Mouse (Mus musculus) thymus, adult 2 months (tissue): ENCODE data around the gene Kalrn. TPM values are rescaled to one million over a fixed set of nuclear protein-coding genes. Genes with fewer than 3 reads are reported as not detected.

Experiments
- DNase-seq: peaks from one replicate; pipeline ENCODE4 v3.0.0; 2021
- H3K27ac ChIP-seq: fragments of 200-500 bp; 2 replicates; pipeline ENCODE4 v1.5.1; 2012; ENCODE audit warnings: low read length, control low read depth; ENCODE audit not compliant: control insufficient read depth, insufficient read depth
- H3K27me3 ChIP-seq: fragments of 200-500 bp; 2 replicates; pipeline ENCODE4 v1.6.1; 2012; ENCODE audit warnings: mild to moderate bottlenecking, low read length, moderate library complexity, mixed read lengths; ENCODE audit not compliant: control insufficient read depth, insufficient read depth
- H3K36me3 ChIP-seq: fragments of 200-500 bp; 2 replicates; pipeline ENCODE4 v1.6.1; 2012; ENCODE audit warnings: mild to moderate bottlenecking, low read length, moderate library complexity; ENCODE audit not compliant: control insufficient read depth, insufficient read depth
- H3K4me1 ChIP-seq: fragments of 200-500 bp; replicated peaks from 2 replicates; pipeline ENCODE4 v1.6.1; 2012; ENCODE audit warnings: low read length; ENCODE audit not compliant: control insufficient read depth, insufficient read depth
- H3K4me3 ChIP-seq: fragments of 200-500 bp; 2 replicates; pipeline ENCODE4 v1.5.1; 2012; ENCODE audit warnings: mild to moderate bottlenecking, low read length, control low read depth, moderate library complexity; ENCODE audit not compliant: control insufficient read depth, insufficient read depth
- CTCF ChIP-seq: fragments of 200-500 bp; IDR thresholded peaks from 2 replicates; pipeline ENCODE4 v1.5.1; 2012; ENCODE audit warnings: mild to moderate bottlenecking, control low read depth, low read length, moderate library complexity, borderline replicate concordance; ENCODE audit not compliant: control insufficient read depth, poor library complexity, insufficient read depth; ENCODE audit errors: extremely low read depth
- POLR2A ChIP-seq: fragments of 200-500 bp; IDR thresholded peaks from 2 replicates; pipeline ENCODE4 v1.6.1; 2012; ENCODE audit warnings: mild to moderate bottlenecking, low read length, control low read depth, moderate library complexity; ENCODE audit not compliant: control insufficient read depth, poor library complexity, insufficient read depth; ENCODE audit errors: extremely low read depth
- WGBS: fragments of 180-500 bp; shearing (Covaris S2); methylation state at CpG from one replicate; pipeline ENCODE4 v1.1.7; 2018; 5-methylcytosine and 5-hydroxymethylcytosine counted together
- polyA plus RNA-seq: library from polyadenylated mRNA; depleted of rRNA; stranded (reverse); fragments of >200 nt; gene quantifications from 2 replicates; pipeline ENCODE4 v1.2.3, GENCODE M21; 2012

Gene Kalrn
- polyA plus RNA-seq, 1 experiment, result 2.9 TPM

DNA sequence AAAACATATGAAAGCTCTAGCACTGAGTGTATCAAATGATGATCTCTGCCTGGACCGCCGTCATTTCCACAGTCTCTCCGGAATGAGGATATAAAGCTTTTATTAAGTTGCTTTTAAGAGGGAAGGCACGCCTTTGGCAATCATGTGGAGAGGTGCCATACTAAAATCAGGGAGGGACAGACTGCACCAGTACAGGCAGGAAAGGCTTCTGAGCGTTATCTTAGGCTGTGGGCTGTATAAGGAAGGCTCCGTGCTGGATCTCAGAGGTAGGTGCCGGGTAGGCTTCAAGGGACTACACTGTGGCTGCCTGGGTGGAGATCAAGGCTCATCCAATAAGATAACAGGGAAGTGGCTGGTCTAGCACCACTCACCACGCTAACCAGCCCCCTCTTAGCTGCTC, 528.8 kb downstream of the Kalrn start:
- Histone ChIP-seq H3K36me3 (no peaks in the 10 kb centered on the region), H3K27ac (no peak overlapping the region), H3K4me1 (no peaks in the 10 kb centered on the region), H3K27me3 (no peaks in the 10 kb centered on the region), H3K4me3 (no peak overlapping the region)
- WGBS, result 96% methylated on average over 8 of the region's 8 CpGs
- TF ChIP-seq CTCF (no peak), POLR2A (no peak)
- no peak for DNase-seq

DNA sequence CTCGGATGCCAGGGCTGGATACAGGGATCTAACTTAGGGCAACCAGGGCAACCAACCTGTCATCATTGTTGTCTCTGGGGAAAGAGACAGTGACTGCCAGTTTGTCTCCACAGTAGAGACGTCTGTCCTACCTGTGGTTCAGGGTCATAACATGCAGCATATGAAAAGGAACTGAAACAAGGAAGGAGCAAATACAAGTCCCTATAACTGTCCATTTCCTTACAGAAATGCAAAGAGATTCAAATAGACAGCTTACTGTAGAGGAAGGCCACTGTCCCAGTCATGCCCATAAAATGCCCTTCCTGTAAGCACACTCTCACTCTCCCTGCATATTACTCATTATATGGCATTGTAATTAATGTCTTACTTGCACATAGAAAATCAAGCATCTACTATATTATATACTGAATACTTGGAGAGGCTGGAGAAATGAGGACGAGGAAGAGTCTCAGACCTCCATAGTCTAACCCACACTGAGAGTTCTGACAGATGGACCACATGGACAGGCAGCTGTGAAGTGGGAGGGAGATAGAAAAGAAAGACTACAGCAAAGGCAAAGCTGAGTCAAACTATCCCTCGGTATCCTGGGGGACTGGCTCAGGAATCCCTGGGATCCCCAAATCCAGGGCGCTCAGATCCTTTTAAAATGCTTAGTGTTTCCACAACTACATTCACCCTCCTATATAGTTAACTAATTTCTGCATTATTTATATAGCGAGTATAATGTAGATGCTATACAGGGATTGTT, 530.1 kb downstream of the Kalrn start:
- Histone ChIP-seq H3K4me1 (no peaks in the 10 kb centered on the region), H3K36me3 (no peaks in the 10 kb centered on the region), H3K27ac (no peak overlapping the region), H3K4me3 (no peak overlapping the region), H3K27me3 (no peaks in the 10 kb centered on the region)
- TF ChIP-seq POLR2A, result no peak
- no peak for TF ChIP-seq CTCF
- WGBS, result 94% methylated on average over 6 of the region's 6 CpGs
- DNase-seq, result no peak

DNA sequence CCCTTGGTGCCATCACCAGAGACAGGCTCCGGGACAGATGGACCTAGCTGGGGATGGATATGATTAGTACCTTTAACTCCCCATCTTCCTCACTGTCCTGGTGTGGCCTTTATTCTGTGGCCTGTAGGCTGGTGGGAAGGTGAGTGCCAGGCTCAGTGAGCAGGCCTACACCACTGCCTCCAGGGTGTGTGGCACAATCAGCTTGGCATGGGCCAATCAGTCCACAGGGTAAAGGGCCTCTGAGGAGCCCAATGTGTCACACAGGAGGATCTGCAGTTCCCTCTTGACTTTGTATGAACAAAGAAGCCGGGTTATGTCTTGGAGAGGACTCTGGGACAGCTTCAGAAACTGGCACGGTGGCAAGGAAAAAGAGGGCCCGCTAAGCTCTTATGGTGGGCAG, 530.7 kb downstream of the Kalrn start:
- no peak overlapping the region for H3K27ac ChIP-seq
- no peaks in the 10 kb centered on the region for H3K4me1 ChIP-seq
- no peak for TF ChIP-seq CTCF
- no peak for TF ChIP-seq POLR2A
- DNase-seq, result no peak
- no peaks in the 10 kb centered on the region for H3K27me3 ChIP-seq
- WGBS, result 96% methylated on average over 4 of the region's 4 CpGs
- no peaks in the 10 kb centered on the region for H3K36me3 ChIP-seq
- H3K4me3 ChIP-seq, result no peak overlapping the region

DNA sequence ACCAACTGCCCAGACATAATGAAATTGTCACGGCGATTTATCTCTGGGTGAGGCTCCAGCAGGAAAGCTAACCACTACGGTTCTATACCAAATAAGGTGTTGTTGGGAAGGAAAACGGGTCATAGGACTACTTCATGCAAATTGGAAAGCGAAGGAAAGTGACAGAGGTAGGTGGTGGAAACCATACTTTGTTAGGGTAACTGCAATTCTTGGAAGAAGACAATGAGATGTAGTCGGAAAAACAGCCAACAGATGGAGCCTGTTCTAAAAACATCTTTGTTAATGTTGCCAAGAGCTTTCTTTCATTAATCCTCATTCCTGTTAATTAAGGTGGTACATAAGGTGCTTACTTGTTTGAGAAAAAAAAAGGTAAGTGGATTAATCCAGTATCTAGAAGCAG, 533.1 kb downstream of the Kalrn start:
- Histone ChIP-seq H3K4me1 (no peaks in the 10 kb centered on the region), H3K4me3 (no peak overlapping the region), H3K27me3 (no peaks in the 10 kb centered on the region), H3K36me3 (no peaks in the 10 kb centered on the region), H3K27ac (no peak overlapping the region)
- no peak for TF ChIP-seq POLR2A
- TF ChIP-seq CTCF, result no peak
- WGBS, result 94% methylated on average over 6 of the region's 6 CpGs
- no peak for DNase-seq

DNA sequence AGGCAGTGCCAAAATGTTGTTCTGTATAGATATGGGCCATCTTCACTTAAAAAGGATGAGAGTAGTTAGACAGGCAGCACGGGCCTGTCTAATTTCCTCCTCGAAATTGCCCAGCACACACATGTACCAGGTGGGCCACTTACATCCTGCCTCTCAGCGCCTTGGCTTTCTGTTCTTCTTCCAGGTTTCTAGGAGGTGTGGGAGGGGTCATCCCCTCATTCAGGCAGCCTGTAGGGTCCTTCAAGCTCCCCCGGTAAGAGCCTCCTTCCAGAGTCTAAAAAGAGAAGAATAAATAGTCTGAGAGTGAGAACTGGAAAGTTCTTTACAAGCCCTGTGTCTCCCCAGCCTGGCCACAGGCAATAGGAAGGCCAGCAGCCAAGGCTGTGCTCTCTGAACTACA, 533.6 kb downstream of the Kalrn start:
- Histone ChIP-seq H3K4me1 (no peaks in the 10 kb centered on the region), H3K27ac (no peak overlapping the region), H3K4me3 (no peak overlapping the region), H3K36me3 (no peaks in the 10 kb centered on the region), H3K27me3 (no peaks in the 10 kb centered on the region)
- no peak for DNase-seq
- 71% methylated on average over 4 of the region's 4 CpGs for WGBS
- no peak for TF ChIP-seq POLR2A
- TF ChIP-seq CTCF, result no peak

DNA sequence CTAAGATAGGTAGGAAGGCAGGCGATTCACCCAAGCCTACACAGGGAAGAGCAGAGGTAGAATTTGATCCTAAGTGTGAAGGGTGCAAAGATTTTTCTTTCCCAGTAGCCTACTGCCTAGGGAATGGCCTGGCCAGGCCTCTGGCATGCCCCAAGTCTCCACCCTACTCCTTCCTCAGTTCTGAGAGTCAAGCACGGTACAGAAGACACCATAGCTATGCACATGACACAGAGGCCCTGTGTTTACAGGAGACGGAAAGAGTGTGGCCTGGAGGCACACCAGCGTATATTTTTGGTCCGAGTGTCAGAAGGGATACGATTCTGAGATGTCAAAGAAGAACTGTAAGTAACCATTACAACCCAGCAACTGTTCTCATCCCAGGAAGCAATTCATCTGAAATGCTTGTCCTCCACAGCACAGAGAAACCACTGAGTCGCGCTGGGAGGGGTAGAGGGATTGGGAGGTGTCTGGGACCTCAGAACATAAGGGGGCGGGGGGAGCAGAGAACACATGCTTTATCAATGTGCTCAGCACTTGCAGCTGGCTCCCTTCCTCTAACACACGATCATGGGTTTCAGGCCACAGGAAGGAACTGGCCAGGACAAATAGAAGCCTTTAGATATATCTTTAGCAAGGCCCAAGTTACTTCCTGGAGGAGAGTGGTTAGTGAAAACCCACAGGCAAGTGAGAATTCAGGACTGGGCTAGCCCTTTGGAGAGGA, 536.8 kb downstream of the Kalrn start:
- Histone ChIP-seq H3K4me3 (no peak overlapping the region), H3K4me1 (no peaks in the 10 kb centered on the region), H3K27me3 (no peaks in the 10 kb centered on the region), H3K27ac (no peak overlapping the region), H3K36me3 (no peaks in the 10 kb centered on the region)
- TF ChIP-seq POLR2A (no peak), CTCF (no peak)
- WGBS, result 44% methylated on average over 10 of the region's 10 CpGs
- no peak for DNase-seq
